Mouse (Mus musculus): Measurements from ENCODE around the gene Ctnnd1.

The Ctnnd1 gene

GRCm38 (mm10) chr2:84647051-84647568 is 3.5 kb downstream of the Ctnnd1 start:
- no peak for ATAC-seq (ENCODE audit: low TSS enrichment)

- ATAC-seq (ENCODE audit: low TSS enrichment) = no peak
These were observed 4.4 kb downstream of the Ctnnd1 start for GRCm38 (mm10) chr2:84646138-84646537.

GRCm38 (mm10) chr2:84640833-84641232 is 9.7 kb downstream of the Ctnnd1 start:
- ATAC-seq (ENCODE audit: low TSS enrichment) = no peak

DNA sequence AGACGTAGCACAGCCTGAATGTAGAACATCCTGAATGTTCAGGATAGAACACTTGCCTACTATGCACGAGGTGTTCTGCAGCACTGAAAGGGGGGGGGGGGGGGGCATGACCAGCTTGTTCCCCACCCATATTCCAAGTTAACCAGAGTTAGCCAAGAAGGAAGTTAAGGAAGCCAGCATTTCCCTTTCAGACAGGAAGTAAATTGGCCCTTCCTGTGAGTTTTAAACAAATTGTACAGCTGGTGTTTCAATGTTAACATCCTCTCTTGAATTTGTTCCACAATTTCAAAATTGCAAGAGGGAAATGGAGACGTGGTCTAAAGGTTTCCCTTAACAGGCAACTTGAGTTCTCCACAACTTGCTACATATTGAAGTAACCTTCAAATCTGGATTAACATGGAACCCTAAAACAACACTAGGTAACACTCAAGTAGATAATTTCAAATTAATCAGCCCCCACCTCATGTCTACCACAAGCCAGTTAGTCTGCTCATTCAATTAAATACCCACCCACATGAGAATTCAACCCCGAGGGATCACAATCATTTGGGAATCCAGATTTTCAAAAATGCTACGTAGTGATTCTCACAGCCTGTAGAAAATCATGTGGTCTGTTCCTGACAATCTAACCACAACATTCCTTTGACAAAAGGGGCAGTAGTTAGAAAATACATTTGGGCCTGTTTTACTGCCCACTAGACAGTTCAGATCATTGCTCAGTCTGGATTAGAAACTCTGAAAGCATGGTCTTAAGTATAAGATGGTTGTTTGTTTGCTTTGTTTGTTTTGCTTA is 11.9 kb downstream of the Ctnnd1 start:
- no peak for ATAC-seq (ENCODE audit: low TSS enrichment)

- no peak for ATAC-seq (ENCODE audit: low TSS enrichment)
These were observed 13.0 kb downstream of the Ctnnd1 start for GRCm38 (mm10) chr2:84637452-84638165.

DNA sequence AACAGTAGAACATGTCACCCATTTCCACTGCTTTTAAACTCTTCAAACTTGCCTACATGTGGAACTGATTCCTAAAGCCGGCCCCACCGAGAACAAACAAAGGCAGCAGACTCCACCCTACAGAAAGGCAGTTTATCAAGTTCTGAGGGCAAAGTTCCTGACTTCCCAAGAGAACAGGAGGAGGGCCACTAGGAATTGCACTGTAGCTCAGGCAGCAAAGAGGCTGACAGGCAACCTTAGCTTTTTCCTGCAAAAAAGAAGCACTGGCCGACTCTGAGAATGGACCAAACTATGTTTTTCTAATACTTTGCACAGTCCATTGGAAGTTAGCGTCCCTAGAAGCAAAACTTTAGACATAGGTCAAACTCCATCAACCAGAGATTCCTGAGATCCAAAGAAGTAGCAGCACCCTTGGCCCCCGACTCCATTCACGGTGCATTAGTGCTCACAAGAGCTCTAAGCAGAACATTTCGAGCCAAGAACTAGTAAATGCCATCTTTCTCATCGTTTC is 14.3 kb downstream of the Ctnnd1 start:
- ATAC-seq (ENCODE audit: low TSS enrichment) = no peak

DNA sequence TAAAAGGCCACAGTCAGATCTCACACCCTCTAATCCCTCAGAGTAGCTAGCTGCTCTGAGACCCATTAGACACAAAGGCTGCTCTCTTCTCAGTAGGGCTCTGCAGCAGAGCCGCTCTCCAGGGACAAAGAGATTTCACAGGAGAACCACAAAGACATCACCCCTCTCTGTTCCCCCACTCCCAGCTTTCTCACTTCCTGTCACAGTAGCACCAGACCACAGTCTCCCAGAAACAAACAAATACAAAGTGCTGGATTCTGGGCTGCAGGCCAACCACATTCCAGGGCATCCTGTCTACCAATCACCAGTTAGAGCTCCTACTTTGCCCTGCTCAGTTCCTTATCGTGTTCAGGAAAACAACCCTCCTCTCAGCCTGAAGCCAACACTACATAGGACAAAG is 15.0 kb downstream of the Ctnnd1 start:
- peak; percentile 79 for ATAC-seq (ENCODE audit: low TSS enrichment)

DNA sequence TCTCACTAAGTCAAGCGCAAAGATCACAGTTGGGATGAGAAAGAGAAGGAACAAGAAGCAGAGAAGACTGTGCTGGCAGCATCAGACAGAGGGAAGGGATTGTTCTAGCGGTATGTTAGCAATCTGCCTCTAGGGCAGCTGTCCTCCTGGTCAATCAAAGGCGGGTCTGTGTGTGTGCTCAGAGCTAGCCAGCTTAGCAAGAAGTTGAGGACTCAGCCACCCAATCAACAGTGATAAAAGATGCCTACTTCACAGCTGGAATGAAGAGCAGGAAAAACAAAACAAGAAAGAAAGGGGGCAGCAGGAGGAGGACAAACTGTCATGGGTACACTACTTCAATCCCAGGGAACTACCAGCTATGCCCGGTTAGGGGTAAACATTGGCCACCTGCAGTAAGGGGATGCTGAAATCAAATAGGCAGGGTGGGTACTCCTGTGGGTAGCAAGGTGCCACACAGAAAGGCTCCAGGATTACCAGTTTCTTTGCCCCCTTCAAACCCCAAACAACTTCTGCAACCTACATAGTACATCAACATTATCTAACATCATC is 15.6 kb downstream of the Ctnnd1 start:
- peak; percentile 47 for ATAC-seq (ENCODE audit: low TSS enrichment)

GRCm38 (mm10) chr2:84634006-84634405 is 16.6 kb downstream of the Ctnnd1 start:
- ATAC-seq (ENCODE audit: low TSS enrichment) = 0 out of 2 replicates have a peak, but pooled peaks have one; percentile 14

DNA sequence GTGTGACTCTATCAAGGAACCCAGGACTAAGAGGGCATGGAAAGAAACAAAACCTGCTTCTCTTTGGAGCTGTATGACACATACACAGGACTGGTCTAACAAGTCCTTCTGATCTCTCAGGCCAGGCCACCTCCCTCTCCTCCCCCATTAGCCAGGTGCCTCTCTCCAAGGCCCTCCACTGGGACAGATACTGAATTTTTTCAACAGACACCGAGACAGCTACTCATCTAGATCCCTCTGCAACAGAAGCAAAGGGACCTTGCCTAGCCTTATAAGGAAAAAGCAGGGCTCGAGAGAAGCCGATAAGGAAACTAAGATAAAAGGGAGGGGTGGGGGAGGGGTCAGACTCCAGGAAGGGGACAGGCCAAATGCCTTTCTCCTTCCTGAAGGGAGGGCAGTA is 17.6 kb downstream of the Ctnnd1 start:
- no peak for ATAC-seq (ENCODE audit: low TSS enrichment)

DNA sequence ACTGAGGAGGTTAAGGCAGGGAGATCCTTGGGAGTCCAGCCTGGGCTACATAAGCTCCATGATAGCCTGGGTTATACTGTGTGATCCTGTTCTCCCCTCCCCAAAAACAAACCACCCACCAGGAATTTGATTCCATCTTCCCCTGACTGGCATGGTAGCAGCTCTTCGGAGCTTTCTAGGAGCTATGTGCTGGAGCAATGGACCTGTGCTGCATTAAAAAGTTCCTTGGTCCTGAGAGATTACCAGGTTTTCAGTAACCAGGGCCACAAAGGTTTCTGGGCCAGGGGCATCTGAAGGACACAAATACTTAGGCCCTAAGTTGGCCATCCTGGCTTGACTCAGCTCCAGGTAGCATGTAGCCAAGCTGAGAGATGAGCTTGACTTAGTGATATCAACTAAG is 18.6 kb downstream of the Ctnnd1 start:
- no peak for ATAC-seq (ENCODE audit: low TSS enrichment)

GRCm38 (mm10) chr2:84627036-84627435 is 23.5 kb downstream of the Ctnnd1 start:
- ATAC-seq (ENCODE audit: low TSS enrichment) = no peak

DNA sequence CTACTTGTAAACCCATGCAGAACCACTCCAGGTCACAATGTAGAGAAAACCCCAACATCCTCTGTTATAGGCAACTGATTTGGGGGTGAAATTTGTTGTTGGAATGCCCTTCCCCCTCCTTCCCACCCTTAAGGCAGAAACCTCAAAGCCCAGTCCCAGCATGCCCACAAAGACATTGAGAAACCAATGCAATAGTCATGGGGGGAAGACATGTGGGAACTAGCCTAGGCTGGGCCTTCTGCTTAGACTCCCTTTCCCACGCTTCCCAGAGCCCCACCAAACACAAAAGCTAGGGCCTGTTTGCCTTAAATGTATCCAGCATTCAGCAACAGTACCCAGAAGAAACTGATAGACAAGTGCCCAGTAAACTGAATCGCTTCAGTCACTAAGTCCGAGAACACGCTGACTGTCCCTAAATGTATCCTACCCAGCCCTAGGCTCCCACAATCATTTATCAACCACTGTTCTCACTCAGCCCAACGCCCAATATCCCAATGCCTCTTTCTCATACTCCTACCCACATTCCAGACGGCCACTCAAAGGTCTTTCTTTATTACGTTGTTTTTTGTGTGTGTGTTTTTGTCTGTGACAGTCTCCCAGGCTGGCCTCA is 24.1 kb downstream of the Ctnnd1 start:
- ATAC-seq (ENCODE audit: low TSS enrichment) = no peak

DNA sequence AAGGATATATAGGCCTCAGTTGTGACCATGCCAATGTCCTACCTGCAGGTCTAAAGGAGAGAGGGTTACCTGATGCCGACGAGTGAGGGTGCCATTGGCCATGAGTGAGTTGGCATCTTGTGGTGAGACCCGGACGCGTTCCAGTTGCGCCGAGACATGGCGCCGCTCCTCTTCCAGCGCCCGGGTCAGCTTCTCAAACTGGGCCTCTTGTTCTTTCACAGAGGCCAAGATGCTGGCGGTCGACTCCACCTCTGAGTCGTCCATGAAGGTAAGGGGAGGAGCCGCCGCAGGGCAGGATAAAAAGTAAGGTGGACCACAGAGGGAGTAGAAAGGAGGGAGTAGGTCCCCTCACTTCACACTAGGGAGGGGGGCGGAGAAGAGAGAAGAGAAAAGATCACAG is 26.4 kb downstream of the Ctnnd1 start:
- no peak for ATAC-seq (ENCODE audit: low TSS enrichment)

GRCm38 (mm10) chr2:84623428-84624119 is 27.0 kb downstream of the Ctnnd1 start:
- ATAC-seq (ENCODE audit: low TSS enrichment) = no peak

- no peak for ATAC-seq (ENCODE audit: low TSS enrichment)
These were observed 27.9 kb downstream of the Ctnnd1 start for GRCm38 (mm10) chr2:84622668-84623067.

- no peak for ATAC-seq (ENCODE audit: low TSS enrichment)
These were observed 30.8 kb downstream of the Ctnnd1 start for GRCm38 (mm10) chr2:84619646-84620340.

DNA sequence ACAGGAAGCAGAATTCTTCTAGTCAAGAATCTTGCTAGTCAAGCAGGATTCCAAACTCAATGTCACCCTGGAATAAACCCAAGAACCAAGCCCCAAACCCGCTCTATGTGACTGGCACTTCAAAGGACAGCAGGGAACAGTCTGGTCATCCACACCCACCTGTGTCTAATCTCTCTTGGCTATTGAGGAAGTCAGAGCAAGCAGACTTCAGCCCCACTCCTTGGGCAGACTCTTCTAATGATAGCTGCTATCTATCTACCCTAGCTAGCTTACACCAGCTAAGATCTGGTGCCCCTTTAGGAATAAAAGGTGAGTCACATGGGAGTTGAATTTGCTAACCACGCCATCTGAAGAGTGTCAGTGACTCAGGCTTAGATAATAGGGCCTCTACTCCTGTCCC is 31.7 kb downstream of the Ctnnd1 start:
- ATAC-seq (ENCODE audit: low TSS enrichment) = no peak

GRCm38 (mm10) chr2:84617637-84618515 is 32.7 kb downstream of the Ctnnd1 start:
- ATAC-seq (ENCODE audit: low TSS enrichment) = 0 out of 2 replicates have a peak, but pooled peaks have one; percentile 35

DNA sequence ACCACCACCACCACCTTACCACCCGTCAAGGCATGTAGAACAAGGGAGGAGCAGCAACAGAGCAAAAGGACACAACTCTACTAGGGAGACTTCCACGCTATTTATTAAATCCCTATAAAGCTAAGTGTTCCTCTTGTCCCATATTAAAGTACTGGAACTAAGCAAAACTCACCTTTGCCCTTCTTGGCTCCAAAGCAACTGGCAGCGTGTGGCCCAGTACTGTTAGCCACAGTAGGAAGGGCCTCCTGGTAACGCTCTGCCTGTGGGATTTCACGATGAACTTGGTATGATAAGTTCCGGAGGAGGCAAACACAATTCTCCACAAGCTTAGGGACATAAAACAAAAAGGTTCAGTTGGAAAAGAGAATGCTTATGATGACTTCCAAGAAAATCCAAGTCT is 37.8 kb downstream of the Ctnnd1 start:
- no peak for ATAC-seq (ENCODE audit: low TSS enrichment)

Measured in frontal cortex, adult (tissue).